Mouse (Mus musculus) frontal cortex, postnatal 14 days (tissue): ENCODE results near the gene Top1.

Experiments
- DNase-seq, 2 experiments: peaks; one replicate each; pipeline ENCODE4 v3.0.0; 2022; ENCODE audit warnings: low spot score in 2 of 2

Top1 gene

GRCm38 (mm10) chr2:160645614-160646137, at the start of gene Top1:
Gene Top1 (plus strand): TSS chr2:160645888.
- DNase-seq: peak; percentile 98 to 99

GRCm38 (mm10) chr2:160597582-160598281, 48.0 kb upstream of the Top1 start:
- peak; percentile 31 to 68 for DNase-seq

GRCm38 (mm10) chr2:160601805-160602204, 43.9 kb upstream of the Top1 start:
- no peak for DNase-seq

- DNase-seq: no peak
Observed at GRCm38 (mm10) chr2:160603154-160603933, 42.3 kb upstream of the Top1 start.

GRCm38 (mm10) chr2:160610012-160610411, 35.7 kb upstream of the Top1 start:
- DNase-seq: peak in 1 of 2 experiments; percentile 35

GRCm38 (mm10) chr2:160613186-160613919, 32.3 kb upstream of the Top1 start:
- DNase-seq: no peak

- no peak for DNase-seq
Observed at GRCm38 (mm10) chr2:160617741-160618140, 27.9 kb upstream of the Top1 start.

- no peak for DNase-seq
Observed at GRCm38 (mm10) chr2:160618619-160619220, 27.0 kb upstream of the Top1 start.

GRCm38 (mm10) chr2:160619300-160619699, 26.4 kb upstream of the Top1 start:
- DNase-seq: no peak

- DNase-seq: peak in 1 of 2 experiments; percentile 11
Observed at GRCm38 (mm10) chr2:160619831-160620230, 25.9 kb upstream of the Top1 start.

GRCm38 (mm10) chr2:160620279-160620963, 25.3 kb upstream of the Top1 start:
- DNase-seq: no peak

- DNase-seq: no peak
Observed at GRCm38 (mm10) chr2:160621001-160621448, 24.7 kb upstream of the Top1 start.

GRCm38 (mm10) chr2:160621661-160622211, 24.0 kb upstream of the Top1 start:
- DNase-seq: peak; percentile 52 to 61

- DNase-seq: no peak
Observed at GRCm38 (mm10) chr2:160622646-160623045, 23.0 kb upstream of the Top1 start.

- DNase-seq: no peak
Observed at GRCm38 (mm10) chr2:160623745-160624144, 21.9 kb upstream of the Top1 start.

- no peak for DNase-seq
Observed at GRCm38 (mm10) chr2:160627207-160628025, 18.3 kb upstream of the Top1 start.

GRCm38 (mm10) chr2:160628055-160628454, 17.6 kb upstream of the Top1 start:
- DNase-seq: no peak

- no peak for DNase-seq
Observed at GRCm38 (mm10) chr2:160628666-160629527, 16.8 kb upstream of the Top1 start.

- DNase-seq: no peak
Observed at GRCm38 (mm10) chr2:160629528-160629830, 16.2 kb upstream of the Top1 start.
